Mouse (Mus musculus): ENCODE results near the gene St3gal6.
A peak's percentile ranks its signal among the peaks of the same experiment; 100 is the strongest.

Gene St3gal6

GRCm38 (mm10) chr16:58523972-58524850 is at the start of gene St3gal6:
St3gal6 (minus strand) TSS chr16:58524243.
- no peak for DNase-seq (ENCODE audit: low read depth, low spot score)

GRCm38 (mm10) chr16:58570694-58571264 is 46.7 kb upstream of the St3gal6 start:
- DNase-seq (ENCODE audit: low read depth, low spot score) = no peak

- DNase-seq (ENCODE audit: low read depth, low spot score) = no peak
These were observed 37.2 kb upstream of the St3gal6 start for GRCm38 (mm10) chr16:58561196-58561595.

- no peak for DNase-seq (ENCODE audit: low read depth, low spot score)
These were observed 32.2 kb upstream of the St3gal6 start for GRCm38 (mm10) chr16:58556067-58556830.

GRCm38 (mm10) chr16:58554673-58555072 is 30.6 kb upstream of the St3gal6 start:
- no peak for DNase-seq (ENCODE audit: low read depth, low spot score)

DNA sequence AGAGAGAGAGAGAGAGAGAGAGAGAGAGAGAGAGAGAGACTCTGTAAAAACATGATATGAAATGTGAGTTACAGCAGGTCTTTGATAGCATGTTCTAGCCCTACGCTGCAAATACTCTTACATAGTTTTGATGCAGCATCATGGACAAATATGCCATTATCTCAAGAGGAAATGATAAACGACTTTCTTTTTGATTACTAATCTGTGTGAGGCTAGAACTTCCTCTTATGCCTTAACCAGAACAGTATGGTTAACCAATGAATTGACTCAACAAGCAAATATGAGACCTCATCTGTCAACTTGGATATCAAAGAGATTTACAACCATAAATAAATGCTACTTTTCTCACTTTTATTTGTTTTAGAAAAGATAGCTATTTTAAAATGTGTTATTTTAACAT is 24.0 kb upstream of the St3gal6 start:
- no peak for DNase-seq (ENCODE audit: low read depth, low spot score)

DNA sequence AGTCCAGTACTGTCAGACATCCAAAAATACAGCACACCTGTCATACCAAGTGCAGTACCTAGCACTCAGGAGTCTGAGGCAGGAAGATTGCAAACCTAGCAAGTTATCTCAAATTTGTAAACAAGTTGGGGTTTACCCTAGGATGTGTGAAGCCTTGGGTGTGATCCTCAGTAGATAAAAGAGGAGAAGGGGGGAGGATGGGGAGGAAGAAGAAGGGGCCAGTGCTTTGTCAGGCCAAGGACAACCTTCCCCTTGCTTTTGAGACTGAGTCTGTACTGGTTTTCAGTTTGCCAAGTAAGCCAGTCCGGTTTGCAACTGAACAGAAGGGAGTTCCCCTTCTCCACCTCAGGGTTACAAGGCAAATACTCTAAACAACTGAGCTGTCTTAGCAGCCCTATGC is 22.1 kb upstream of the St3gal6 start:
- no peak for DNase-seq (ENCODE audit: low read depth, low spot score)

DNA sequence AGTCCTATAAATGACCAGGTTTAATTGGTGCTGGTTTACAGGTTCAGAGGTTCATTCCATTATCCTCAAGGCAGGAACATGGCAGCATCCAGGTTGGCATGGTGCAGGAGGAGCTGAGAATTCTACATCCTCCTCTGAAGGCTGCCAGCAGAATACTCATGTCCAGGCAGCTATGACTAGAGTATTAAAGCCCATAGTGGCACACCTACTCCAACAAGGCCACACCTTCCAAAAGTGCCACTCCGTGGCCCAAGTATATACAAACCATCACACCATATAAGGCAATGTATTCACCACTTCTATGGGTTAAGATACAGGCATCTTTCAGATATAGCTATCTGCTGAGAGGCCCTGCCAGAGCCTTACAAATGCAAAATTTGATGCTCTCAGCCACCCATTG is 15.4 kb upstream of the St3gal6 start:
- no peak for DNase-seq (ENCODE audit: low read depth, low spot score)

- no peak for DNase-seq (ENCODE audit: low read depth, low spot score)
These were observed 15.0 kb upstream of the St3gal6 start for GRCm38 (mm10) chr16:58539011-58539410.

GRCm38 (mm10) chr16:58536076-58536475 is 12.0 kb upstream of the St3gal6 start:
- no peak for DNase-seq (ENCODE audit: low read depth, low spot score)

DNA sequence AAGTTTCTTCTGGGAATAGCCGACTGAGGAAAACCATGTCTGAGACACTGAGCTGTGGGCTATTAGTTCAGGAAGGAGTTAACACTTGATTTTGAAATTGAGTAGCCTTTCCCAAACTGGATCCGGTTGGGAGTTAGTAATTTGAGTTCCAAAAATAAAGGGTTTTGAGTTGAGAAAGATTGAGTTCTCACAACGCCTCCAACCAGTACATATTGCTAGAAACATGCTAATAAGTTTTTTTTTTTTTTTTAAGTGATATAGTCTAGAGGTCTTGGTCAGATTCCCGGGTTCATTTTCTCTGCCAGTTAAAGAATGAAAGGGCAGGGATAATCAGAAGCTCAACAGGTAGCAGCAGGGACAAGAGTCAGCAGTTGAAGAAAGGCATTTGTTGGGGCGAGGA is 11.2 kb upstream of the St3gal6 start:
- DNase-seq (ENCODE audit: low read depth, low spot score) = no peak

- DNase-seq (ENCODE audit: low read depth, low spot score) = no peak
These were observed 10.5 kb upstream of the St3gal6 start for GRCm38 (mm10) chr16:58534245-58535142.

DNA sequence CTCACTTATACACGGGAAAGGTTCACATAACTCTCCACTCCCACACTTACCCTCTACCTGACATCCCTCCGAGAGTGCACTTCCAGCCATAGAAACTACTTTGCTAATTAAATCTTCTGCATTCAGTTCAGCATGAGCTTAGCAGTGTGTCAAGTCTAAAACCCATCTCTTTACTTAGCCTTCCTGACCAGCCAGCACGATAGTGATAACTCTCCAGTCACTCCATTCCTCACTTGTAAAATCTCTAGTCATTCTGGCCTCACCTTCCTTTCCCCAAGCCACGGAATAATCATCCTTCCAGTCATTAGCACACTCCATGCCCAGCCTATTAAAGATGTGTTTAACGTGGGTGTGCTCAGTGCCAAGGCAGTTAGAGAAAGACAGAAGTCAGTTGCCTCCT is 9.7 kb upstream of the St3gal6 start:
- no peak for DNase-seq (ENCODE audit: low read depth, low spot score)

- no peak for DNase-seq (ENCODE audit: low read depth, low spot score)
These were observed 9.2 kb upstream of the St3gal6 start for GRCm38 (mm10) chr16:58533254-58533653.

DNA sequence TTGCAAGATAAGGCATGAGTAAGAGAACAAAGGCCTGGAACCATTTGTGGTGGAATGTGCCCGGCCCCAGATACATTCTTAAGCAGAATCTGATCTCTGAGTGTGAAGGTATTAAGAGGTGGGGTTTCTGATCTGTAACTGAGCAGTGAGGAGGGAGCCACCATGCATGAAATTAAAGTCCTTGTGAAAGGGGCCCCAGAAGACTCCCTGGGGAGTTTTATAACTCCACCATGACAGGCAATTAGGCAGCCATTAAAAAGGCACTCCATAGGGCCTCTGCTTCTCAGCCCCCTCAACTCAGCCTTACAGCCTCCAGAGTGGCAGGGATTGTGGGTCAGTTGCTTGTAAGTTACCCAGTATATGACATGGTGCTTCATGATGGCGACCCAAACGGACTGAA is 8.5 kb upstream of the St3gal6 start:
- DNase-seq (ENCODE audit: low read depth, low spot score) = no peak

GRCm38 (mm10) chr16:58527817-58528216 is 3.8 kb upstream of the St3gal6 start:
- DNase-seq (ENCODE audit: low read depth, low spot score) = no peak

DNA sequence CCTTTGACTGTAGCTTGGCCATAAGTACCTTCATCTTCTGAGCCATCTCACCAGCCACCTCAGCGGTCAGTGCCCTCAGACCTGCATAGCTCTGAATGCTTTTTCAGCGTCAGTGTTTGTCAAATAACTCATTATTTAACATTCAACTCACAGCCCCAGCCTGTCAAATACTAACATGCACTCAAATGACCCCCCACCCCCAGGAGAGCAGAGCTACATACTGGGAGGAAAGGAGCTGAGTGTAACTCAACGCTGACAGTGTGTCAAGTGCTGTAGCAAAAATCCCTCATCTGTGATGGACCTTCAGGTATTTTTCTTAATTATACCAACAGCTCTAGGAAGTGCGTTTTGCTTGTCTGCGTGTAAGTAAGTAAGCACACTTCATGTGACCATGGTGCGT is 2.7 kb upstream of the St3gal6 start:
- no peak for DNase-seq (ENCODE audit: low read depth, low spot score)

DNA sequence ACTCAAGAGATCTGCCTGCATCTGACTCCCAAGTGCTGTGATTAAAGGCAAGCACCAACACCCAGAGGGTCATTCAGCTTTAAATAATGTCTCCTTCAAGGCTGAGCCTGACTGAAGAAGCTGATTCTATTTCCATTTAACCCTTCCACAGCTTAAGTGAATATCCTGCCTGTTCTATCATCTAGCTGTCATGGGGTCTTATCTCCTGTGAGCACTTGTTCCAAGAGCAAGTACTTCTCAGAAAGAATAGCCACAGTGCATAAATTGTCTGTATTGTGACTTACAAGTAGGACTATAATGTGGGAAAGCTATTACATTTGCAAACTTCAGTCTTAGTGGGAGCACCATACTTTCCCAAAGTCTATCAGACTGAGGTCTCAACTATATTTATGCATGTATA is 1.8 kb upstream of the St3gal6 start:
- peak; percentile 47 for DNase-seq (ENCODE audit: low read depth, low spot score)

GRCm38 (mm10) chr16:58523044-58523859 is 791 bp downstream of the St3gal6 start:
- DNase-seq (ENCODE audit: low read depth, low spot score) = peak; percentile 40

GRCm38 (mm10) chr16:58522677-58523043 is 1.4 kb downstream of the St3gal6 start:
- no peak for DNase-seq (ENCODE audit: low read depth, low spot score)

- DNase-seq (ENCODE audit: low read depth, low spot score) = no peak
These were observed 2.1 kb downstream of the St3gal6 start for GRCm38 (mm10) chr16:58521900-58522299.
